Mouse (Mus musculus) retina, postnatal 7 days (tissue): ENCODE results near the gene Hist2h2ac.
"Not testable (repeated sequence)": the region's sequence is repeated elsewhere in the genome, so short reads cannot be mapped to it uniquely, and the experiment has no call there.

Experiments used
- DNase-seq: peaks from one replicate; pipeline ENCODE4 v3.0.0-alpha.2; 2012; ENCODE audit warnings: low read depth, low spot score

The Hist2h2ac gene

DNA sequence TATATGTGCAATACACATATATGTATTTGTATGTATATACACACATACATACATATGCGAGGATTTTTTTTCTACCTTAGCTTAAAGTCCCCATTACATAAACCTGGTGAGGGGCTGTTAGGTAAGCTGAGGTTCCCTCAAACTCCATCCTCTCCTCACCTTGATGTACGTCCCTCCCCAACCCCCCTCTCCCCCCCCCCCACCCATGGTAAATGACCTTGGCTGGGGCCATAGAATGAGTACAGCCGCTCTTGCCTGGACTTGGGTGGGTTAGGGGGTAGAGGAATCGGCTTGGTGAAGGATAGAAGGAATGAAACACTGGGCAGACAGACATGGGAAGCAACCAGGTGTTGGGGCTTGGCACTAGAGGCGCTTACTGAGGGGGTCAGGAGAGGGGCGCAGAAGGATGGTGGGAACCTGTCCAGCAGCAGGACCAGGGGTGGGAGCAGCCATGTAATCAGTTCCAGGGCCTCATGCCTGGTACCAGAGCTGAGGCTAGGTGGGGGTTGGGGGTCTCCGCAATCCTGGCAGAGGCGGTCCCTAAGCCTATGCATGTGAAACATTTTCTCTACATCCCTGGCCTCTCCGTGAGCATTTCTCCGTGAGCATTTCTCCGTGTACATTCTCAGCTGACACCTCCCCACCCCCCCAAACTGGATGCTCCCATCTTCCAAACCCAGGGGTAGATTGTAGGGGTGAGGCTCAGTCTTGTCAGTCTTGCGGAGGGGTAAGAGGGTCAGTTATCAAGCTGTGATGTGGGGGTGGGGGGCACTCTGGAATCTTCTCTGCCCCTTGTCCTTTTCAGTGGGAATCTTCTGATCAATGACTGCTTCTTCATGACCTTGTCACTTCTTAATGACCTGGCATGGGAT lies 38.9 kb downstream of the Hist2h2ac start:
- no peak for DNase-seq

DNA sequence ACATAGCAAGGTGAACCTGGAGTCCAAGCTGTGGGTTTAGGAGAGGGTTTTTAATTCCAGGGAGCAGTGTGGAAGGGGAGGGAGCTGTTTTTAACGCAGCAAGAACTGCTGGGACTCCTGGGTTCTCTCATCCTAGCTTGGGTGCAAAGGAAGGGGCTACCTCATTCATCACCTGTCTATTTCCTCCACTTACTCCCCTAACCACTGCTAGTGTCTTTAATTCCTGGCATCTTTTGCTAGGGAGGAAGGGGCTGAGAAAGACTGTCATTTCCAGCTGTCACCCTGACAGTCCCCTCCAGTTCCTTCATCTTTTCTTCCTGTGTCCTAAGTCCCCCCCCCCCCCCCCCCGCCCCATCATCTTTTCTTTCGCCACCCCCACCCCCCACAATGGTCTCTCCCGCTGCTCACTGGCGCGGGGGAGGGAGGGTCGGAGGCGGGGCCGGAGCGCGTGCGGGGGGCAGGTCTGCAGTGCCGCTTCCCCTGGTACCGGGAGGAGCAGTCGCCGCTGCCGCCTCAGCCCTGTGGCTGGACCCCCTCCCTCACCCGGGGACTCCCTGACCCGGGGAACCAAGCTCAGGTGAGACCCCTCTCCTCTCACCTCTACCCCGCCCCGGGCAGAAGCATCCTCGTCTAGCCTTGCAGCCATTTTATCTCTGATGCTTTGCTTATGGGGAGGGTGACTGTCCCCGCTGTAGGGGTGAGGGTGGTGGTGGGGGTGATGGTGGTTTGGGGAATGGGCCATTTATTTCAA lies 39.8 kb downstream of the Hist2h2ac start, which contains the start of gene Sv2a:
Gene Sv2a (plus strand): TSS at position 425 of the 751 bp plus-strand sequence.
- peak; percentile 57 for DNase-seq

DNA sequence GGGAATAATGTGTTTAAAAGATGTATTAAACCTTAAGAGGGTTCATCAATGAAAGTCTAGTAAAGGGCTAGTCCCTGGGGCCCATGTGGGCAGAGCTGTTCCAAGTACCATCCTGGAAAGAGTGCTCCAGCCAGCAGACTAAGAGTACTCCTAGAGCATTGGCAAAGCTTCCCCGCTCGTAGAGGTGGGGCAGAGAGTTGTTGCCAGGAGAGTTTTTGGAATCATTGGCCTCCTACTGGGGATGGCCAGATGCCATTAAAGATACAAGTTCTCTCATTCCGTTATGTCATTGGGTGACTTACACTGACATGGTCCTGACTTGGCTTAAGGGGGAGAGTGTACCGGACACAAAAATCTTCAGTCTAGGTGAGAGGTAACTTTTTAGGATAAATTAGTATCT lies 41.1 kb downstream of the Hist2h2ac start:
- no peak for DNase-seq

DNA sequence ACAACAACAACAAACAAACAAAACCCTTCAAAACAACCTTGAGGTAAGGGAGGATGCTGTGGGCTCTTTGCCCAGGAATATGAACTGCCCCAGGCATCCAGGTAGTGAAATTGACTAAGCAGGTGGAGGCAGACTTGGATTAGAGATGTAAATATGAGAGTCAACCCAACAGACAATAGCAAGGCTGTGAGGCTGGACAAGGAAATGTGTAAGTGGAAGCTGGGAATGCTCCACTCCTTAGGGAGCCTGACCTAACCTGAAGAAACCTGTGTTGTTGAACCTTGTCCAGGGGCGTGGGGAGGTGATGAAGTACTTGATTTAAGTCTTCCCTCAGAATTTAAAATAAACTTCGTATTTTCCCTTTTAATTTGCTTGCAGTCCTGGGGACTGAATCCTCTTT lies 41.8 kb downstream of the Hist2h2ac start:
- no peak for DNase-seq

DNA sequence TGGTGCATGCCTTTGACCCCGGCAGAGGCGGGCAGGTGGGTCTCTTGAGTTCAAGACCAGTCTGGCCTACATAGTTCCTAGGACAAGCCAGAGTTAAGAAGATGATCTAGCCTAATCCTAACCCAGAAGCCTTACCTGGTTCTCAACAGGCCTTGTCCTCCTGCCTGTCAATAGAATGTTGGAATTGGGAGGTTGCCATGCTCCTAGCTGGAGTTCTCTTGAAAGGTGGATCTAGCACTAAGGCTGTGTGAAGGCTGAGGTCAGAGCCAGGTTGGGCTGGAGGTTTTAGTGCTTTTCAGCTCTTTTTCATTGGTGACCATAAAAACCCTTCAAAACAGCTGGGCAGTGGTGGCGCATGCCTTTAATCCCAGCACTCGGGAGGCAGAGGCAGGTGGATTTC lies 42.3 kb downstream of the Hist2h2ac start:
- DNase-seq: no peak

DNA sequence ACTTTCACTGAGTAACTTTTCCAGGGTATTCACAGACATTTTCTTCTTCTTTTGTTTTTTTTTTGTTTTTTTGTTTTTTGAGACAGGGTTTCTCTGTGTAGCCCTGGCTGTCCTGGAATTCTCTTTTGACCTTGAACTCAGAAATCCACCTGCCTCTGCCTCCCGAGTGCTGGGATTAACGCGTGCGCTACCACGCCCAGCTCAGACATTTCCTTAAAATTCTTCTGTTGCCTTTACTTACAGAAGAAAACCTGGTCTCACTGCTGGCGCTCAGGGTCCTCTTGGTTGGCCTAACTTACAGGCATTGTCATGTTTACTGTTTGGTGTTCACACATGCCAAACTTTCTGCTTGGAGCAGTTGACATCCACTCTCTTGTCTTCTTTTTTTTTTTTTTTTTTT lies 45.4 kb downstream of the Hist2h2ac start:
- DNase-seq: no peak

DNA sequence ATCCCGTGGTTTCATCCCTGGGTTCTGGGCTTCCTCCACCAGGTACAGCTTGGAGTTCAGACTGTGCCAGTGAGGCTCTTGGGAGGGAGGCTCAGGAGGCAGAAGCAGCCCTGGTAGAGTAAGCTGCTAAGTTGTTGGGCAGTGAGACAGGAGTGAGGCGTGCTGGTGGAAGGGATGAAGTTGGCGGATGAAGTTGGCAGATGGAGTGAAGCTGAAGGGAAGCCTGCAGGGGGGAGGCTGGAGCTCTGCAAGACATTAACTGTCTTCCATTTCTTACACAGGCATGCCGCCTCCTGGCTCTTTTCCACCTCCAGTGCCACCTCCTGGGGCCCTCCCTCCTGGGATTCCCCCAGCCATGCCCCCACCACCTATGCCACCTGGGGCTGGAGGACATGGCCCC lies 46.6 kb downstream of the Hist2h2ac start:
- DNase-seq: not testable (repeated sequence)

DNA sequence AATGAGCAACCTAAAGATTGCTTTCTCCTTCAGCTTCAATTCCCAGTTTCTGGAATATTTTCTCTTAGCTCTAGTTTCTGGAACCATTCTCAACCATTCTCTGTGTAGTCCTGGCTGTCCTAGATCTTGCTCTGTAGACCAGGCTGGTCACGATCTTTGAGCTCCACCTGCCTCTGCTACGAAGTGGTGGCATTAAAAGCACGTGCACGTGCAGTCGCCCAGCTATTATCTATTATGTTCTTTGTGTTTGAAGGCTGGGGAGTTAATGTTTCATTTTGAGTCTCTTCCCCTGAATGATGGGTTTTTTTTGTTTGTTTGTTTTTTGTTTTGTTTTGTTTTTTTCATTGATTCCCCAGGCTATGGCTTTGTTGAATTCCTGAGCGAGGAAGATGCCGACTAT lies 47.5 kb downstream of the Hist2h2ac start:
- DNase-seq: no peak

DNA sequence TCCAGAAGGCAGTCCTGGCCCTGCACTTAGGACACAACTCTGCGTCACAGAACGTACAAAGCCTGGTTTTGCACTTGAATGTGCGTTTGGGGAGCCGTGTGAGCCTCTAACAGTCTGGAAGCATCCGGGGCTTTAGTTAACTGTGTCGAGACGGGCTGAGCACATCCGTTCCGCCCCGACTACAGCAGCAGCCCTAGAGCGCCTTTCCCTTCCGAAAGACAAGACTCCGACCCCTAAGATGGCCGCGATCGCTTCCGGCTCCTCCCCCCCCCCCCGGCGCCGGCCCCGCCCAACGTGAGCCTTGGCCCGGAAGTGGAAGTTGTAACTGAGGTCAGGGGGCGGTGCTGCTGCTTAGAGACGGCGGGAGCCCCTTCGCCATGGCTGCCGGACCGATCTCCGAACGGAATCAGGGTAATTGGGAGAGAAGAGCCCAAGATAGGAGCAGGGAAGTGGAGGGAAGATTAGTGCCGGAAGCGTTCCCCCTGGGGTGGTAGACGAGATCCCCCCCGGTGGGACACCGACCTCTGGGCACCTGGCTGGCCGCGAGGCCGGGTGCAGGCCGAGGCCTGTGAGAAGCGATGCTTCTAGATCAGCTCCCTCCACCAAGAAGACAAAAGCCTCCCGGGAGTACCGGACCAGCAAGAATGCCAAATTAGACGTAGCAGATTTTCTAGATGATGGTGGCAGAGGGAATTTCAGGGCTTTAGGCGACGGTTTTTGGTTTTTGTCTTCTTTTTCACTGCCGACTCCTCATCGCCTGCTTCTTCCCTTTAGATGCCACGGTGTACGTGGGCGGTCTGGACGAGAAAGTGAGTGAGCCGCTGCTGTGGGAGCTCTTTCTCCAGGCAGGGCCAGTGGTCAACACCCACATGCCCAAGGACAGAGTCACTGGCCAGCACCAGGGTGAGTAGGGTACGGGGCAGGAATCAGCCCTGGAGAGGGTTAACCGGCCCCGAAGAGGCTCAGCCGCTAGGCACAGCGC lies 48.2 kb downstream of the Hist2h2ac start, which contains the start of gene Sf3b4:
Gene Sf3b4 (plus strand): TSS at position 136 of the 982 bp plus-strand sequence.
- peak; percentile 90 for DNase-seq

DNA sequence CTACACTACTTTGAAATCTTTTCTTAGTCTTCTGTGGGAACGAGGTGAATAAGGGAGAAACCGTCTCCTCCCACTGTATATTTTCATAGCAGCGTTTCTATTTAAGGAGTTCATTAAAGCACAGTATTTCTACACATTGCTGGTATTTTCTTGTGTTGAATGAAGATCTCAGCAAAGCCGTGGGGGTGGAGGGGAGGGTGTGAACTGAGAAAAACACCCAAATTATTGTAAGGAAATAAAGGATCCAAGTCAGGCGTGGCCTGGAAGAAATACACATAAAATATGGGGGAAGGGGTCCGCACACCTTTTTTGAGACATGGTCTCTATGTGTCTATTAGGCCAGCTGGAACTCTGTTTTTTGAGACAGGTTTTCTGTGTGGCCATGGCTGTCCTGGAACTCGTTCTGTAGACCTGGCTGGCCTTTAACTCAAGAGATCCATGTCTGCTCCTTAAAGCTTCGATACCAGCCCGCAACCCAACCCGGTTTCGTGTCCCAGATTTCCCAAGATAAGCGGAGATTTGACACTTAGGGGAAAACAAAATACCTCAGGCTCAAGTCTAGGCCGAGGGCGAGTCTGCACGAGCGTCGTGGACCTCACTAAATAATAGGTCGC lies 49.0 kb downstream of the Hist2h2ac start:
- no peak for DNase-seq

DNA sequence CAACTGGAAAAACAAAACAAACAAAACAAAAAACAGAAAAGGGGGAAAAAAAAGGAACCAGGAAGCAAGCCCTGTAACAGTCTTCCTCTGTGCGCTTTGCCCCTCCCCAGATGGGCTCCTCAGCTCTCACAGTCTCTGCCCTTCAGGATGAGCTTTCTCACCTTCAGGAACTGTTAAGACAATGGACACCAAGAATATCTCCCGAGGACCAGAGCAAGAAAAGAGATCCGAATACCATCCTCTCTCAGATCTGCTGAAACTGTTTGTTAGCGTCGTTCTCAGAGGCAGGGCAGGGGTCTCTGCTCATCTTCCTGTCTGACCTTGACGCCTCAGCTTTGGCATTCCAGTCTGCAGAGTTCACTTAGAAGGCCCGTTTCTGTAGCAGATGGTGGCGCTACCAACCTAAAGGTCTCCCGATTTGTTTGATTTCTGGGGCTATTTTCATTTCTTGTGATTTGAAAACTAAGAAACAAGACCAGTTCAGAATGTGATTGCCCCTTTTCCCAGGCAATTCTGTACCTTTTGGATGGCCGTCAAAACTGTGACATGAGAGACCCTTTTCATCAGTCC lies 49.6 kb downstream of the Hist2h2ac start:
- no peak for DNase-seq
